Mouse (Mus musculus): Measurements from ENCODE around the gene Gm9745. TPM values are rescaled to one million over a fixed set of nuclear protein-coding genes. Genes with fewer than 3 reads are reported as not detected.
"Not testable (repeated sequence)": the region's sequence is repeated elsewhere in the genome, so short reads cannot be mapped to it uniquely, and the experiment has no call there.

Gene Gm9745
- total RNA-seq, 1 experiment from 2014 or later, result not detected

GRCm38 (mm10) chr13:8905986-8906385, 42.0 kb downstream of the Gm9745 start:
- DNase-seq, result not testable (repeated sequence)

Small RNAs within 50 kb of the gene (microRNA-seq; reads per million reads assigned to microRNA genes)
- 0 reads per million in 2 experiments for gene Gm22750

Other genes with a start within 250 kb of the Gm9745 start
- gene Wdr37, start 76.3 kb downstream of the Gm9745 start, total RNA-seq (2021), result 43.0 and 51.0 TPM in 2 replicates
- 258 and 343 TPM in 2 replicates for gene Idi1, start 62.7 kb downstream of the Gm9745 start, total RNA-seq (2021)
- not detected in 2 replicates for gene Idi2, start 4.6 kb upstream of the Gm9745 start, total RNA-seq (2021)
- gene Gtpbp4, start 47.9 kb upstream of the Gm9745 start, total RNA-seq (2021), result 56.0 and 65.4 TPM in 2 replicates
- gene Larp4b, start 145.7 kb upstream of the Gm9745 start, total RNA-seq (2021), result 66.6 and 75.1 TPM in 2 replicates

Data from adrenal gland, postnatal 25 days (tissue).